Mouse (Mus musculus) heart, embryonic 11.5 days (tissue): Measurements from ENCODE around the gene Nutf2-ps1. TPM values are rescaled to one million over a fixed set of nuclear protein-coding genes. Genes with fewer than 3 reads are reported as not detected.
A peak's percentile ranks its signal among the peaks of the same experiment; 100 is the strongest.

ENCODE experiments used
- ATAC-seq: fragments of 200-750 bp; cut with Nextera tagmentation; replicated peaks from 2 replicates; pipeline ENCODE4 v1.8.0; 2017; ENCODE audit warnings: moderate library complexity; ENCODE audit not compliant: insufficient number of reproducible peaks, low FRiP score, low TSS enrichment
- H3K27ac ChIP-seq: fragments of 300-500 bp; sonication (generic); 2 replicates; pipeline ENCODE4 v1.5.1; 2014; ENCODE audit warnings: mild to moderate bottlenecking, low read depth, low read length
- H3K27me3 ChIP-seq: fragments of 300-500 bp; sonication (generic); 2 replicates; pipeline ENCODE4 v1.6.1; 2014; ENCODE audit warnings: mild to moderate bottlenecking, low read length, mixed read lengths; ENCODE audit not compliant: control insufficient read depth, insufficient read depth
- H3K36me3 ChIP-seq: fragments of 300-500 bp; sonication (generic); 2 replicates; pipeline ENCODE4 v1.6.1; 2014; ENCODE audit warnings: mild to moderate bottlenecking, low read length, moderate library complexity, mixed read lengths; ENCODE audit not compliant: control insufficient read depth, insufficient read depth
- H3K4me1 ChIP-seq: fragments of 300-500 bp; sonication (generic); 2 replicates; pipeline ENCODE4 v1.6.1; 2014; ENCODE audit warnings: low read length; ENCODE audit not compliant: control insufficient read depth, insufficient read depth
- H3K4me2 ChIP-seq: fragments of 300-500 bp; sonication (generic); 2 replicates; pipeline ENCODE4 v1.6.1; 2014; ENCODE audit warnings: mild to moderate bottlenecking, moderate library complexity
- H3K4me3 ChIP-seq: fragments of 300-500 bp; sonication (generic); 2 replicates; pipeline ENCODE4 v1.5.1; 2014; ENCODE audit warnings: low read depth, low read length
- H3K9ac ChIP-seq: fragments of 300-500 bp; sonication (generic); 2 replicates; pipeline ENCODE4 v1.6.1; 2014; ENCODE audit warnings: mild to moderate bottlenecking, low read depth, low read length, moderate library complexity
- H3K9me3 ChIP-seq: fragments of 300-500 bp; sonication (generic); replicated peaks from 2 replicates; pipeline ENCODE4 v1.6.1; 2016; ENCODE audit warnings: low read length; ENCODE audit not compliant: control insufficient read depth
- WGBS: fragments of 180-500 bp; shearing (Covaris S2); extraction: QIAGEN DNeasy Blood & Tissue Kit; methylation state at CpG from one replicate; pipeline ENCODE4 v1.1.7; 2014; ENCODE audit not compliant: insufficient replicate concordance; 5-methylcytosine and 5-hydroxymethylcytosine counted together
- polyA plus RNA-seq: library from polyadenylated mRNA; unstranded; fragments of >200 nt; fragmentation: Nextera tagmentation; extraction: Ambion mirVana; gene quantifications from 2 replicates; pipeline ENCODE4 v1.2.1, GENCODE M21; 2014

Gene Nutf2-ps1
- polyA plus RNA-seq, 1 experiment from 2014 or later: 283 TPM

GRCm38 (mm10) chr19:53560436-53560835 lies 28.4 kb downstream of the Nutf2-ps1 start:
- H3K27ac ChIP-seq: no peak overlapping the region
- WGBS: 72% methylated on average over 3 of the region's 3 CpGs
- H3K4me2 ChIP-seq: no peak overlapping the region
- no peaks in the 10 kb centered on the region for H3K36me3 ChIP-seq
- H3K27me3 ChIP-seq: no peaks in the 10 kb centered on the region
- no peak for ATAC-seq
- no peaks in the 10 kb centered on the region for H3K9me3 ChIP-seq
- no peak overlapping the region for H3K4me3 ChIP-seq
- H3K4me1 ChIP-seq: peaks cover 7% of the 10 kb centered on the region
- H3K9ac ChIP-seq: no peak overlapping the region

GRCm38 (mm10) chr19:53557267-53557936 lies 31.5 kb downstream of the Nutf2-ps1 start:
- ATAC-seq: no peak; the same call in 1 of the 2 replicates
- peak overlapping the region; percentile 61; the same call in 1 of the 2 replicates for H3K9ac ChIP-seq

GRCm38 (mm10) chr19:53556841-53557240 lies 32.0 kb downstream of the Nutf2-ps1 start:
- Histone ChIP-seq H3K9ac (peak overlapping the region; percentile 48; the same call in 1 of the 2 replicates), H3K27me3 (no peaks in the 10 kb centered on the region), H3K4me2 (peak overlapping the region; percentile 61), H3K9me3 (no peaks in the 10 kb centered on the region), H3K36me3 (no peaks in the 10 kb centered on the region), H3K27ac (no peak overlapping the region), H3K4me1 (peaks cover 7% of the 10 kb centered on the region), H3K4me3 (peak overlapping the region; percentile 15; the same call in 1 of the 2 replicates)
- 28% methylated on average over 6 of the region's 6 CpGs for WGBS
- no peak for ATAC-seq

More at GRCm38 (mm10) chr19:53557267-53557936, 31.5 kb downstream of the Nutf2-ps1 start:
- peak overlapping the region; percentile 61 for H3K4me2 ChIP-seq
- H3K4me1 ChIP-seq: peaks cover 7% of the 10 kb centered on the region
- no peaks in the 10 kb centered on the region for H3K9me3 ChIP-seq
- H3K27ac ChIP-seq: no peak overlapping the region
- H3K4me3 ChIP-seq: peak overlapping the region; percentile 15; the same call in 1 of the 2 replicates
- H3K36me3 ChIP-seq: no peaks in the 10 kb centered on the region
- WGBS: 23% methylated on average over 20 of the region's 20 CpGs
- no peaks in the 10 kb centered on the region for H3K27me3 ChIP-seq

- no peak overlapping the region for H3K9ac ChIP-seq
- 61% methylated on average over 5 of the region's 5 CpGs for WGBS
- no peaks in the 10 kb centered on the region for H3K27me3 ChIP-seq
- no peak overlapping the region for H3K4me3 ChIP-seq
- no peak overlapping the region for H3K27ac ChIP-seq
- no peaks in the 10 kb centered on the region for H3K9me3 ChIP-seq
- no peak for ATAC-seq
- H3K4me1 ChIP-seq: peaks cover 11% of the 10 kb centered on the region
- H3K4me2 ChIP-seq: no peak overlapping the region
- no peaks in the 10 kb centered on the region for H3K36me3 ChIP-seq
Measured at GRCm38 (mm10) chr19:53554981-53555616, 33.8 kb downstream of the Nutf2-ps1 start.

- peaks cover 11% of the 10 kb centered on the region for H3K4me1 ChIP-seq
- H3K9me3 ChIP-seq: no peaks in the 10 kb centered on the region
- no peak for ATAC-seq
- H3K36me3 ChIP-seq: no peaks in the 10 kb centered on the region
- no peak overlapping the region for H3K9ac ChIP-seq
- H3K27me3 ChIP-seq: no peaks in the 10 kb centered on the region
- no peak overlapping the region for H3K27ac ChIP-seq
- no peak overlapping the region for H3K4me2 ChIP-seq
- 80% methylated on average over 11 of the region's 11 CpGs for WGBS
- no peak overlapping the region for H3K4me3 ChIP-seq
Measured at GRCm38 (mm10) chr19:53554402-53554801, 34.5 kb downstream of the Nutf2-ps1 start.

GRCm38 (mm10) chr19:53552795-53553194 lies 36.1 kb downstream of the Nutf2-ps1 start:
- Histone ChIP-seq H3K27ac (no peak overlapping the region), H3K4me2 (no peak overlapping the region), H3K36me3 (no peaks in the 10 kb centered on the region), H3K4me1 (peaks cover 11% of the 10 kb centered on the region), H3K4me3 (no peak overlapping the region), H3K9me3 (no peaks in the 10 kb centered on the region), H3K27me3 (no peaks in the 10 kb centered on the region), H3K9ac (no peak overlapping the region)
- ATAC-seq: no peak
- WGBS: 40% methylated on average over 6 of the region's 6 CpGs

- H3K9me3 ChIP-seq: no peaks in the 10 kb centered on the region
- no peaks in the 10 kb centered on the region for H3K36me3 ChIP-seq
- no peak overlapping the region for H3K4me2 ChIP-seq
- H3K9ac ChIP-seq: no peak overlapping the region
- no peak overlapping the region for H3K27ac ChIP-seq
- H3K4me3 ChIP-seq: no peak overlapping the region
- 38% methylated on average over 10 of the region's 10 CpGs for WGBS
- H3K27me3 ChIP-seq: no peaks in the 10 kb centered on the region
- ATAC-seq: no peak
- peaks cover 7% of the 10 kb centered on the region for H3K4me1 ChIP-seq
Measured at GRCm38 (mm10) chr19:53552216-53552786, 36.6 kb downstream of the Nutf2-ps1 start.

- no peaks in the 10 kb centered on the region for H3K27me3 ChIP-seq
- no peak overlapping the region for H3K4me2 ChIP-seq
- no peak overlapping the region for H3K9ac ChIP-seq
- no peak overlapping the region for H3K27ac ChIP-seq
- H3K36me3 ChIP-seq: no peaks in the 10 kb centered on the region
- no peak overlapping the region for H3K4me3 ChIP-seq
- 59% methylated on average over 12 of the region's 12 CpGs for WGBS
- H3K9me3 ChIP-seq: no peaks in the 10 kb centered on the region
- peaks cover 4% of the 10 kb centered on the region; the same call in 1 of the 2 replicates for H3K4me1 ChIP-seq
- ATAC-seq: no peak
Measured at GRCm38 (mm10) chr19:53550972-53551371, 37.9 kb downstream of the Nutf2-ps1 start.
